Mouse (Mus musculus) embryo, embryonic 10.5 days (tissue): Measurements from ENCODE around the gene Dars.

Source experiments
- DNase-seq: peaks from one replicate; pipeline ENCODE4 v3.0.0-alpha.2; 2015; ENCODE audit warnings: low spot score

Dars gene

GRCm38 (mm10) chr1:128417533-128417888 is 343 bp upstream of the Dars start:
- DNase-seq, result no peak

- DNase-seq, result no peak
Measured at GRCm38 (mm10) chr1:128411141-128411540, 6.0 kb downstream of the Dars start.

GRCm38 (mm10) chr1:128406846-128407245 is 10.3 kb downstream of the Dars start:
- DNase-seq, result peak; percentile 52

- DNase-seq, result peak; percentile 10
Measured at GRCm38 (mm10) chr1:128405675-128406074, 11.5 kb downstream of the Dars start.

- peak; percentile 27 for DNase-seq
Measured at GRCm38 (mm10) chr1:128405041-128405481, 12.1 kb downstream of the Dars start.

GRCm38 (mm10) chr1:128400926-128401325 is 16.2 kb downstream of the Dars start:
- DNase-seq, result peak; percentile 28

GRCm38 (mm10) chr1:128399941-128400915 is 16.9 kb downstream of the Dars start:
- DNase-seq, result no peak

GRCm38 (mm10) chr1:128398738-128399445 is 18.3 kb downstream of the Dars start:
- no peak for DNase-seq

GRCm38 (mm10) chr1:128394657-128395056 is 22.5 kb downstream of the Dars start:
- DNase-seq, result no peak

GRCm38 (mm10) chr1:128392382-128392781 is 24.8 kb downstream of the Dars start:
- no peak for DNase-seq

- DNase-seq, result no peak
Measured at GRCm38 (mm10) chr1:128386487-128386886, 30.7 kb downstream of the Dars start.

GRCm38 (mm10) chr1:128376841-128377240 is 40.3 kb downstream of the Dars start:
- no peak for DNase-seq

- DNase-seq, result peak; percentile 57
Measured at GRCm38 (mm10) chr1:128372143-128372860, 44.9 kb downstream of the Dars start.

- DNase-seq, result peak; percentile 83
Measured at GRCm38 (mm10) chr1:128368732-128369441, 48.3 kb downstream of the Dars start.

- DNase-seq, result peak; percentile 9
Measured at GRCm38 (mm10) chr1:128360601-128361000, 56.6 kb downstream of the Dars start.

- DNase-seq, result peak; percentile 98
Measured at GRCm38 (mm10) chr1:128359554-128360376, 57.4 kb downstream of the Dars start, which contains the start of gene Mcm6. Gene Mcm6, minus strand, starts transcription at chr1:128359664.

GRCm38 (mm10) chr1:128358916-128359553 is 58.1 kb downstream of the Dars start:
- DNase-seq, result peak; percentile 70

GRCm38 (mm10) chr1:128358276-128358675 is 58.9 kb downstream of the Dars start:
- DNase-seq, result peak; percentile 11

- DNase-seq, result peak; percentile 7
Measured at GRCm38 (mm10) chr1:128357452-128357851, 59.7 kb downstream of the Dars start.

GRCm38 (mm10) chr1:128353092-128353491 is 64.1 kb downstream of the Dars start:
- no peak for DNase-seq
